In genomic region chr11:100980438-100980837, GRCm38 (mm10) we compare ENCODE assay signal across 13 mouse cellular contexts. TPM values are rescaled to one million over a fixed set of nuclear protein-coding genes. Genes with fewer than 3 reads are reported as not detected.
A peak's percentile ranks its signal among the peaks of the same experiment; 100 is the strongest.
DNase-seq lines count a peak whose midpoint lies in the region; ATAC-seq and TF ChIP-seq lines count a peak whose summit lies in the region.
"Had no signal": no experiment of that assay in that cellular context is flagged by ENCODE, and none has a peak within 500 bp of the region (broad histone marks: within the 10 kb centered on the region; RNA-seq: fewer than 3 reads in every experiment).

No protein-coding gene starts in this region.

- peak overlapping the region; percentile 60; the same call in 1 of the 2 replicates for H3K27ac ChIP-seq in heart, embryonic 10.5 days
- peak overlapping the region; percentile 67 for H3K27ac ChIP-seq in intestine, embryonic 14.5 days (ENCODE audit: low read depth)
- no peak overlapping the region for H3K27ac ChIP-seq in intestine, embryonic 15.5 days
- H3K27ac ChIP-seq in lung, embryonic 15.5 days = peak overlapping the region; percentile 74
- peak overlapping the region; percentile 62 for H3K27ac ChIP-seq in liver, postnatal 0 days (ENCODE audit: low read depth)
- H3K27ac ChIP-seq in left cerebral cortex, adult 2 months = no peak overlapping the region
- H3K27ac ChIP-seq: layer of hippocampus, adult 2 months; liver, embryonic 14.5 days had no signal

- DNase-seq in heart, embryonic 10.5 days (ENCODE audit: low spot score) = no peak
- no peak for DNase-seq in heart, postnatal 36 days
- DNase-seq in intestine, embryonic 14.5 days (ENCODE audit: low spot score) = no peak
- DNase-seq in lung, postnatal 4 days = no peak
- DNase-seq in liver, postnatal 0 days = no peak
- no peak for DNase-seq in left cerebral cortex, adult 2 months (ENCODE audit: extremely low spot score in 1 of 2, low spot score in 2 of 2)
- DNase-seq: B cell, adult 2 months; cerebellum, adult 9-10 months had no signal

- no peaks in the 10 kb centered on the region for H3K36me3 ChIP-seq in heart, embryonic 10.5 days
- no peaks in the 10 kb centered on the region for H3K36me3 ChIP-seq in intestine, embryonic 14.5 days (ENCODE audit: control insufficient read depth, insufficient read depth, low read length)
- H3K36me3 ChIP-seq in intestine, embryonic 15.5 days = no peaks in the 10 kb centered on the region
- H3K36me3 ChIP-seq in lung, embryonic 15.5 days = no peaks in the 10 kb centered on the region
- H3K36me3 ChIP-seq in liver, postnatal 0 days (replicated peaks; ENCODE audit: insufficient read depth, low read length) = no peaks in the 10 kb centered on the region

- no peak for TF ChIP-seq EP300 in liver, postnatal 0 days (IDR thresholded peaks at IDR 0.05; ENCODE audit: low read depth)

- no peak overlapping the region for H3K4me3 ChIP-seq in heart, embryonic 10.5 days
- H3K4me3 ChIP-seq in intestine, embryonic 14.5 days (ENCODE audit: low read depth, low read length) = no peak overlapping the region
- H3K4me3 ChIP-seq in intestine, embryonic 15.5 days (replicated peaks) = no peak overlapping the region
- no peak overlapping the region for H3K4me3 ChIP-seq in lung, embryonic 15.5 days
- no peak overlapping the region for H3K4me3 ChIP-seq in liver, postnatal 0 days (ENCODE audit: low read depth, low read length)
- no peak overlapping the region for H3K4me3 ChIP-seq in left cerebral cortex, adult 2 months
- H3K4me3 ChIP-seq: layer of hippocampus, adult 2 months had no signal

- 79% methylated on average over 1 of the region's 1 CpGs for WGBS in heart, embryonic 10.5 days
- WGBS in intestine, embryonic 14.5 days = 78% methylated on average over 1 of the region's 1 CpGs
- 72% methylated on average over 1 of the region's 1 CpGs for WGBS in intestine, embryonic 15.5 days
- 67% methylated on average over 1 of the region's 1 CpGs for WGBS in lung, embryonic 15.5 days
- WGBS in liver, postnatal 0 days (ENCODE audit: insufficient replicate concordance) = 62% methylated on average over 1 of the region's 1 CpGs

- no peak overlapping the region for H3K9ac ChIP-seq in intestine, embryonic 14.5 days (ENCODE audit: low read length)
- no peak overlapping the region for H3K9ac ChIP-seq in intestine, embryonic 15.5 days
- H3K9ac ChIP-seq in lung, embryonic 15.5 days = no peak overlapping the region
- H3K9ac ChIP-seq in liver, postnatal 0 days (replicated peaks) = no peak overlapping the region
- H3K9ac ChIP-seq: liver, embryonic 14.5 days had no signal

- no peak for ATAC-seq in intestine, embryonic 14.5 days (replicated peaks; ENCODE audit: low FRiP score, low TSS enrichment, low read depth)
- ATAC-seq in intestine, embryonic 15.5 days = no peak
- no peak for ATAC-seq in lung, embryonic 15.5 days (ENCODE audit: borderline replicate concordance, extremely low read depth, low FRiP score, low TSS enrichment)
- no peak for ATAC-seq in liver, postnatal 0 days
- ATAC-seq: inflammation-experienced regulatory T-cells, adult 6 months had no signal

- H3K4me1 ChIP-seq in heart, embryonic 10.5 days = peaks cover 23% of the 10 kb centered on the region
- peaks cover 4% of the 10 kb centered on the region; the same call in 1 of the 2 replicates for H3K4me1 ChIP-seq in intestine, embryonic 14.5 days (replicated peaks; ENCODE audit: control insufficient read depth, insufficient read depth, low read length)
- no peaks in the 10 kb centered on the region; the same call in 1 of the 2 replicates for H3K4me1 ChIP-seq in intestine, embryonic 15.5 days (replicated peaks)
- H3K4me1 ChIP-seq in lung, embryonic 15.5 days = peaks cover 21% of the 10 kb centered on the region
- peaks cover 14% of the 10 kb centered on the region for H3K4me1 ChIP-seq in liver, postnatal 0 days (ENCODE audit: insufficient read depth)

- 0 out of 2 replicates have a peak, but pooled peaks cover 9% of the 10 kb centered on the region for H3K27me3 ChIP-seq in heart, embryonic 10.5 days (ENCODE audit: insufficient read depth, poor library complexity, severe bottlenecking)
- H3K27me3 ChIP-seq in intestine, embryonic 14.5 days (replicated peaks; ENCODE audit: control insufficient read depth, insufficient read depth, low read length) = no peaks in the 10 kb centered on the region
- H3K27me3 ChIP-seq in intestine, embryonic 15.5 days (replicated peaks) = no peaks in the 10 kb centered on the region
- no peaks in the 10 kb centered on the region; the same call in 1 of the 2 replicates for H3K27me3 ChIP-seq in lung, embryonic 15.5 days
- no peaks in the 10 kb centered on the region for H3K27me3 ChIP-seq in liver, postnatal 0 days (ENCODE audit: insufficient read depth, low read length)

- H3K4me2 ChIP-seq in intestine, embryonic 14.5 days (ENCODE audit: low read length) = no peak overlapping the region
- H3K4me2 ChIP-seq in intestine, embryonic 15.5 days (replicated peaks) = no peak overlapping the region
- H3K4me2 ChIP-seq in lung, embryonic 15.5 days = no peak overlapping the region
- no peak overlapping the region for H3K4me2 ChIP-seq in liver, postnatal 0 days (ENCODE audit: low read depth, low read length)

- TF ChIP-seq CTCF in liver, postnatal 0 days (IDR thresholded peaks at IDR 0.05; ENCODE audit: low read depth) = no peak
- TF ChIP-seq CTCF in left cerebral cortex, adult 2 months (IDR thresholded peaks at IDR 0.05) = no peak

- intact Hi-C loops in heart, postnatal 36 days (cut with DNase I) = loop anchor here (1.0 kb wide), 1 partner anchor 18 kb away; no protein-coding TSS in a partner anchor
- intact Hi-C loops in left cerebral cortex, adult 2 months (cut with DNase I) = loop anchor here (5.0 kb wide), 1 partner anchor 202 kb away; no protein-coding TSS in a partner anchor

- no peaks in the 10 kb centered on the region for H3K9me3 ChIP-seq in heart, embryonic 10.5 days
- H3K9me3 ChIP-seq in intestine, embryonic 14.5 days (ENCODE audit: control insufficient read depth, low read length) = no peaks in the 10 kb centered on the region
- no peaks in the 10 kb centered on the region for H3K9me3 ChIP-seq in intestine, embryonic 15.5 days
- H3K9me3 ChIP-seq in lung, embryonic 15.5 days = no peaks in the 10 kb centered on the region
- H3K9me3 ChIP-seq in liver, postnatal 0 days (ENCODE audit: low read length) = no peaks in the 10 kb centered on the region

RNA-seq across cellular contexts. Expression of gene Cavin1, which starts 9.8 kb away (rescaled TPM):
- polyA plus RNA-seq in heart, embryonic 10.5 days (2016; fragmentation: Nextera tagmentation; extraction: Ambion mirVana) = 139 and 252 TPM in 2 replicates
- 100 to 1,000 TPM; 239 to 258 TPM for total RNA-seq in heart, postnatal 36 days (2021)
- polyA plus RNA-seq in intestine, embryonic 14.5 days (2014; fragmentation: Nextera tagmentation; extraction: Ambion mirVana) = 99.3 and 102 TPM in 2 replicates
- 223 and 237 TPM in 2 replicates for polyA plus RNA-seq in intestine, embryonic 15.5 days (2015; fragmentation: Nextera tagmentation; extraction: Ambion mirVana)
- polyA plus RNA-seq in lung, embryonic 15.5 days (2015; fragmentation: Nextera tagmentation; extraction: Ambion mirVana) = 392 and 425 TPM in 2 replicates
- polyA plus RNA-seq in liver, postnatal 0 days (2015; fragmentation: Nextera tagmentation; extraction: Ambion mirVana) = 27.5 and 28.5 TPM in 2 replicates
- 10 to 100 TPM; 19.2 to 22.2 TPM for total RNA-seq in left cerebral cortex, adult 2 months (2021)

RNA-seq across cellular contexts. Expression of gene Atp6v0a1, which starts 28.8 kb away (rescaled TPM):
- 54.4 and 66.3 TPM in 2 replicates for polyA plus RNA-seq in heart, embryonic 10.5 days (2016; fragmentation: Nextera tagmentation; extraction: Ambion mirVana)
- 10 to 100 TPM; 76.8 to 88.5 TPM for total RNA-seq in heart, postnatal 36 days (2021)
- polyA plus RNA-seq in intestine, embryonic 14.5 days (2014; fragmentation: Nextera tagmentation; extraction: Ambion mirVana) = 30.6 and 32.5 TPM in 2 replicates
- polyA plus RNA-seq in intestine, embryonic 15.5 days (2015; fragmentation: Nextera tagmentation; extraction: Ambion mirVana) = 35.4 and 36.2 TPM in 2 replicates
- 36.7 and 37.8 TPM in 2 replicates for polyA plus RNA-seq in lung, embryonic 15.5 days (2015; fragmentation: Nextera tagmentation; extraction: Ambion mirVana)
- polyA plus RNA-seq in liver, postnatal 0 days (2015; fragmentation: Nextera tagmentation; extraction: Ambion mirVana) = 25.0 and 29.4 TPM in 2 replicates
- 100 to 1,000 TPM; 442 to 461 TPM for total RNA-seq in left cerebral cortex, adult 2 months (2021)

RNA-seq across cellular contexts. Expression of gene Stat3, which starts 41.1 kb away (rescaled TPM):
- 33.7 and 41.5 TPM in 2 replicates for polyA plus RNA-seq in heart, embryonic 10.5 days (2016; fragmentation: Nextera tagmentation; extraction: Ambion mirVana)
- total RNA-seq in heart, postnatal 36 days (2021) = 10 to 100 TPM; 93.5 to 93.9 TPM
- 36.6 and 42.9 TPM in 2 replicates for polyA plus RNA-seq in intestine, embryonic 14.5 days (2014; fragmentation: Nextera tagmentation; extraction: Ambion mirVana)
- polyA plus RNA-seq in intestine, embryonic 15.5 days (2015; fragmentation: Nextera tagmentation; extraction: Ambion mirVana) = 45.8 and 48.9 TPM in 2 replicates
- 41.2 and 53.4 TPM in 2 replicates for polyA plus RNA-seq in lung, embryonic 15.5 days (2015; fragmentation: Nextera tagmentation; extraction: Ambion mirVana)
- 44.9 and 53.7 TPM in 2 replicates for polyA plus RNA-seq in liver, postnatal 0 days (2015; fragmentation: Nextera tagmentation; extraction: Ambion mirVana)
- 10 to 100 TPM; 35.7 to 40.9 TPM for total RNA-seq in left cerebral cortex, adult 2 months (2021)

Comparison
In these comparisons a context has a peak if more than half of its experiments do, and no peak if none do; other contexts are left out.
1. H3K27ac ChIP-seq: peak in heart, embryonic 10.5 days (single experiment), intestine, embryonic 14.5 days (single experiment), lung, embryonic 15.5 days (single experiment) and liver, postnatal 0 days (single experiment); none in intestine, embryonic 15.5 days (single experiment) and left cerebral cortex, adult 2 months (single experiment).